Mouse (Mus musculus) liver, embryonic 14.5 days (tissue): ENCODE results near the gene Ppm1m. TPM values are rescaled to one million over a fixed set of nuclear protein-coding genes. Genes with fewer than 3 reads are reported as not detected.
A peak's percentile ranks its signal among the peaks of the same experiment; 100 is the strongest.

Experiments
- ATAC-seq: fragments of 200-750 bp; cut with Nextera tagmentation; 2 replicates; pipeline ENCODE4 v1.8.0; 2017; ENCODE audit warnings: moderate number of reproducible peaks, mild to moderate bottlenecking, moderate library complexity; ENCODE audit not compliant: insufficient read depth
- DNase-seq, 3 experiments: peaks; one replicate each; pipeline ENCODE4 v3.0.0-alpha.2; 2012 to 2013; ENCODE audit warnings: low read depth in 3 of 3, low spot score in 3 of 3
- H3K27ac ChIP-seq: fragments of 300-500 bp; sonication (generic); 2 replicates; pipeline ENCODE4 v1.5.1; 2014; ENCODE audit warnings: moderate library complexity, mild to moderate bottlenecking, control low read depth, inconsistent platforms
- H3K27me3 ChIP-seq: fragments of 300-500 bp; sonication (generic); 2 replicates; pipeline ENCODE4 v1.6.1; 2014; ENCODE audit warnings: mild to moderate bottlenecking, low read length, moderate library complexity; ENCODE audit not compliant: control insufficient read depth, insufficient read depth
- H3K36me3 ChIP-seq: fragments of 300-500 bp; sonication (generic); replicated peaks from 2 replicates; pipeline ENCODE4 v1.6.1; 2014; ENCODE audit warnings: low read depth; ENCODE audit not compliant: control insufficient read depth, insufficient read depth
- H3K4me1 ChIP-seq, 2 experiments: fragments of 200-500 bp in 1 of 2; fragments of 300-500 bp in 1 of 2; sonication (generic) in 1 of 2; replicated peaks; 2 replicates each; pipeline ENCODE4 v1.6.1; 2012 to 2014; ENCODE audit warnings: antibody characterized with exemption in 1 of 2, inconsistent platforms in 1 of 2, low read length in 1 of 2; ENCODE audit not compliant: control insufficient read depth in 2 of 2, insufficient read depth in 2 of 2
- H3K4me2 ChIP-seq: fragments of 300-500 bp; sonication (generic); 2 replicates; pipeline ENCODE4 v1.6.1; 2014; ENCODE audit warnings: low read depth, mild to moderate bottlenecking, control low read depth, moderate library complexity
- H3K4me3 ChIP-seq, 2 experiments: fragments of 200-500 bp in 1 of 2; fragments of 300-500 bp in 1 of 2; sonication (generic) in 1 of 2; 2 replicates each; pipeline ENCODE4 v1.5.1; 2012 to 2014; ENCODE audit warnings: low read depth in 2 of 2, low read length in 2 of 2, mild to moderate bottlenecking in 2 of 2, control low read depth in 1 of 2, inconsistent platforms in 1 of 2, moderate library complexity in 1 of 2; ENCODE audit not compliant: insufficient read depth in 1 of 2
- H3K9ac ChIP-seq: fragments of 300-500 bp; sonication (generic); replicated peaks from 2 replicates; pipeline ENCODE4 v1.6.1; 2014; ENCODE audit warnings: mild to moderate bottlenecking, control low read depth, moderate library complexity
- H3K9me3 ChIP-seq: fragments of 300-500 bp; sonication (generic); 2 replicates; pipeline ENCODE4 v1.6.1; 2016; ENCODE audit warnings: low read length, mixed read lengths; ENCODE audit not compliant: control insufficient read depth
- CTCF ChIP-seq: IDR thresholded peaks from 2 replicates; pipeline ENCODE4 v1.5.1; 2016; ENCODE audit warnings: antibody characterized with exemption, low read depth, control low read depth
- EP300 ChIP-seq: IDR thresholded peaks from 2 replicates; pipeline ENCODE4 v1.6.1; 2016; ENCODE audit warnings: antibody characterized with exemption, low read depth
- WGBS: fragments of 180-500 bp; shearing (Covaris S2); extraction: QIAGEN DNeasy Blood & Tissue Kit; methylation state at CpG from one replicate; pipeline ENCODE4 v1.1.7; 2014; ENCODE audit not compliant: insufficient replicate concordance; 5-methylcytosine and 5-hydroxymethylcytosine counted together
- polyA plus RNA-seq, 2 experiments: library from polyadenylated mRNA; depleted of rRNA in 1 of 2; stranded (reverse) in 1 of 2; unstranded in 1 of 2; fragments of >200 nt; fragmentation: Nextera tagmentation in 1 of 2; extraction: Ambion mirVana in 1 of 2; gene quantifications; 2 replicates each; pipeline versions ENCODE4 v1.2.1 to v1.2.3; 2012 to 2014

Ppm1m gene
- polyA plus RNA-seq, 2 experiments: 5.9 to 10.0 TPM

DNA sequence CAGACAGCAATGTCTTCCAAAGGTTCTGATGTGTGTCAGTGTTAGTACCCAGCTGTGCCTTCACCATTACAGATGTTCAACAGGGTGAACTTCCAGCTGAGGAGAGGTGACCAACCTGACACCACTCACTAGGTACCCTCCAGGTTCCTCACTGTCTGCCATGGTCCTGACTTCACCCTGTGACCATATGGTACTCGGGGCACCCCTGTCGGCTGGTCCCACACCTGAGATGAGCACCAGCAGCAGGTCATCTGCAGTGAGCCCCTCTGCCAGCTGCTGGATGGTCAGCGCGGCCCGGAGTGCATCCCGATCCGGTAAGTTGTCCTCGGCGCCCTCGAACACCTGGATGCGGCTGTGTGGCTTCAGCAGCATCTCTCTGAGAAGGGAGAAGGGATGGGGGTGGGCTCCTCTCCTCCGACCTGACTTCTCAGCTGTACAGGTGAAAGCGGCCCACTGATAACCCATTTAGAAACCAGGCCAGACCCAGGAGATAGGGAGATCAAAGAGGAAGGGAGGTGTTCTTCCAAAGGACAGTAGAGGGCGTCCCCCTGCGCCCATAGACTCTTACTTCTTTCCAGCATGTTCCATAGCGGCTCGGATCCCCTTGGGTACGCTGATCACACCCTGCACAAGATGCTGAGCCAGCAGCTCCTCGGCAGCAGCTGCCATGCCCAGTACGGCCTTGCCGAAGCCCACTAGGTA, 42.5 kb downstream of the Ppm1m start:
- WGBS: 73% methylated on average over 21 of the region's 21 CpGs
- no peaks in the 10 kb centered on the region for H3K9me3 ChIP-seq
- DNase-seq (no peak), ATAC-seq (no peak)
- no peaks in the 10 kb centered on the region for H3K27me3 ChIP-seq
- no peak overlapping the region for H3K27ac ChIP-seq
- peak overlapping the region; percentile 25 to 32 for H3K4me3 ChIP-seq
- H3K4me1 ChIP-seq: peaks cover 5 to 14% of the 10 kb centered on the region in 2 experiments
- TF ChIP-seq CTCF (peak; percentile 21; the same call in 1 of the 2 replicates), EP300 (no peak)
- peak overlapping the region; percentile 21 for H3K4me2 ChIP-seq
- H3K9ac ChIP-seq: no peak overlapping the region
- H3K36me3 ChIP-seq: no peaks in the 10 kb centered on the region

- ATAC-seq (no peak), DNase-seq (peak; percentile 33 to 54 (median 49))
- H3K4me3 ChIP-seq: peak overlapping the region in 1 of 2 experiments; percentile 12; a peak in 1 of 4 replicates
- H3K9ac ChIP-seq: no peak overlapping the region
- H3K27me3 ChIP-seq: no peaks in the 10 kb centered on the region
- H3K4me2 ChIP-seq: peak overlapping the region; percentile 22
- WGBS: 81% methylated on average over 5 of the region's 5 CpGs
- no peaks in the 10 kb centered on the region for H3K9me3 ChIP-seq
- TF ChIP-seq EP300: no peak
- peak; percentile 88 for TF ChIP-seq CTCF
- no peaks in the 10 kb centered on the region for H3K36me3 ChIP-seq
- H3K27ac ChIP-seq: no peak overlapping the region
- peaks cover 5 to 14% of the 10 kb centered on the region in 2 experiments for H3K4me1 ChIP-seq
Measured at GRCm38 (mm10) chr9:106156419-106156818, 43.1 kb downstream of the Ppm1m start.

GRCm38 (mm10) chr9:106154106-106154505, 45.4 kb downstream of the Ppm1m start:
- H3K4me1 ChIP-seq: peaks cover 0 to 7% of the 10 kb centered on the region in 2 experiments; a peak in 2 of 4 replicates

DNA sequence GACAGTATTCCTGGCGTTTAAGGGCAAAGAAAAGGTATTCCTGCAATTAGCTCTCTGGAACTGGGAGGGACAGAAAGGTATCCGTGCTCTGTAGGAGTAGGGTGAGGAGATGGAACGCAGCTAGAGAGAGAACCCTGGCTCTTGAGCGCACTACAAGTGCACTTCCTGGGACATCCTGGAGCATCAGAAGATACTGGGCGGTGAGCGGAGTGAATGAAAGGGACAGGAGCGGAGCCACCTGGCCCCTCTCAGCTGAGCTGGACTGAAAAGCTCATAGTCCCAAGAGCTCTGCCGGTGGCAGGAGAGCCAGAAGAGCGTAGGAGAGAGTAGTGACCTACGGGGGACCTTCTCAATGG, 50.2 kb downstream of the Ppm1m start:
- Histone ChIP-seq H3K4me3 (no peak overlapping the region), H3K27ac (no peak overlapping the region), H3K4me2 (no peak overlapping the region), H3K4me1 (no peaks in the 10 kb centered on the region), H3K9me3 (no peaks in the 10 kb centered on the region), H3K36me3 (no peaks in the 10 kb centered on the region), H3K9ac (no peak overlapping the region), H3K27me3 (peaks cover 38% of the 10 kb centered on the region)
- ATAC-seq (no peak), DNase-seq (no peak)
- TF ChIP-seq EP300 (no peak), CTCF (no peak)
- WGBS: 20% methylated on average over 10 of the region's 10 CpGs

More at GRCm38 (mm10) chr9:106154106-106154505, 45.4 kb downstream of the Ppm1m start:
- Histone ChIP-seq H3K27ac (no peak overlapping the region), H3K4me2 (no peak overlapping the region), H3K27me3 (peaks cover 16% of the 10 kb centered on the region), H3K4me3 (no peak overlapping the region), H3K36me3 (no peaks in the 10 kb centered on the region), H3K9ac (no peak overlapping the region), H3K9me3 (no peaks in the 10 kb centered on the region)
- ATAC-seq (no peak), DNase-seq (no peak)
- 66% methylated on average over 9 of the region's 9 CpGs for WGBS
- no peak for TF ChIP-seq CTCF
- no peak for TF ChIP-seq EP300

DNA sequence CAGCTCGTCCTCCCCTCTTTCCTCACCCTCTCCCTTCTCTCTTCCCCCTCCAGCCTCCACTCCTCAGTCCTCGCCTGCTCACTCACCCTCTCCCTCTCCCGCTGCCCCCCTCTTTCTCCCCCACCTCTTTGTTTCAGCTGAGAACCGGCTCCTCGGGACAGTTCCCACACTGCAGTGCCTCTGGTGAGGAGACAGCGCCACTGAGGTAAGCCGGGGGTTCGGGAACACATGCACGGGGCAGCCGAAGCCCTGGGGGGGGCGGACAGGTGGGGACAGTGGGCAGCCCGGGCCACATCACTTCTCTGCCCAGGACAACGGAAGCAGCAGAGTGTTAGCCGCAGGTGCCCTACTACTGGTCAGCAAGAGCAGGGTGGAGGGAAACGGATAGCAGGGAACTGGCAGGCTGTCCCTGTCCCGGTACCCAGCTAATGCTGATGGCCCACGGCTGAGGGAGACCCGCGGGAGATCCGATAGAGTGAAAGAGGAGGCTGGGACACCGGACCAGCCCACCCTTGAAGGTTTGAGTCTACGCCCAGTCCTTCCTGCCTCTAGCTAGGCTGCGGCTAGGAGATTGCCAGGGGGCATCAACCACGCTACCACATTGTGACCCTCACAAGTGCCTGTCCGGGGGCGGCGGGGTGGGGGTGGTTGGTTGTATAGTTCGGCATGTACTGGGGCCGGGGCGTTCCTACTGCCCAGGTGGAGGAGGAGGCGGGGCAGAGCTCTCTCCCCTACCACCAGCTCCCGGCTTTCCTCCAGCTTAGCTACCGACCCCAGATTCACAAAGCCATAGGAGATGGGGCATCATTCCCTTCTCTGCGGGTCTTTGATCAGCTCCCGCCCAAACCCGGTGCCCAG, 50.8 kb downstream of the Ppm1m start:
- H3K9ac ChIP-seq: no peak overlapping the region
- H3K27ac ChIP-seq: no peak overlapping the region
- H3K4me1 ChIP-seq: no peaks in the 10 kb centered on the region
- ATAC-seq: no peak
- H3K4me3 ChIP-seq: no peak overlapping the region
- TF ChIP-seq EP300: no peak
- TF ChIP-seq CTCF: no peak
- peaks cover 38% of the 10 kb centered on the region for H3K27me3 ChIP-seq
- under 1% methylated on average over 36 of the region's 36 CpGs for WGBS
- H3K4me2 ChIP-seq: peak overlapping the region; percentile 18; the same call in 1 of the 2 replicates
- no peak for DNase-seq
- no peaks in the 10 kb centered on the region for H3K9me3 ChIP-seq
- H3K36me3 ChIP-seq: no peaks in the 10 kb centered on the region
